Mouse (Mus musculus) hindbrain, postnatal 0 days (tissue): ENCODE measurements around the gene Nkx6-1. TPM values are rescaled to one million over a fixed set of nuclear protein-coding genes. Genes with fewer than 3 reads are reported as not detected.

Experiments
- ATAC-seq: fragments of 200-750 bp; cut with Nextera tagmentation; 2 replicates; pipeline ENCODE4 v1.8.0; 2017; ENCODE audit warnings: mild to moderate bottlenecking, moderate TSS enrichment, moderate library complexity
- DNase-seq: peaks from one replicate; pipeline ENCODE4 v3.0.0-alpha.2; 2015; ENCODE audit warnings: low spot score
- H3K27ac ChIP-seq: fragments of 300-500 bp; sonication (generic); 2 replicates; pipeline ENCODE4 v1.5.1; 2014; ENCODE audit warnings: mild to moderate bottlenecking
- H3K27me3 ChIP-seq: fragments of 300-500 bp; sonication (generic); 2 replicates; pipeline ENCODE4 v1.6.1; 2014; ENCODE audit warnings: low read length, mixed read lengths; ENCODE audit not compliant: insufficient read depth
- H3K36me3 ChIP-seq: fragments of 300-500 bp; sonication (generic); 2 replicates; pipeline ENCODE4 v1.6.1; 2014; ENCODE audit warnings: low read length, mixed read lengths; ENCODE audit not compliant: insufficient read depth
- H3K4me1 ChIP-seq: fragments of 300-500 bp; sonication (generic); 2 replicates; pipeline ENCODE4 v1.6.1; 2014; ENCODE audit warnings: antibody characterized with exemption, low read length, mixed read lengths; ENCODE audit not compliant: insufficient read depth
- H3K4me2 ChIP-seq: fragments of 300-500 bp; sonication (generic); 2 replicates; pipeline ENCODE4 v1.6.1; 2014; ENCODE audit warnings: low read depth, mild to moderate bottlenecking, low read length, moderate library complexity, mixed read lengths
- H3K4me3 ChIP-seq: fragments of 300-500 bp; sonication (generic); 2 replicates; pipeline ENCODE4 v1.5.1; 2014; ENCODE audit warnings: low read length
- H3K9ac ChIP-seq: fragments of 300-500 bp; sonication (generic); replicated peaks from 2 replicates; pipeline ENCODE4 v1.6.1; 2014; ENCODE audit warnings: mild to moderate bottlenecking, low read length, moderate library complexity, mixed read lengths
- H3K9me3 ChIP-seq: fragments of 300-500 bp; sonication (generic); 2 replicates; pipeline ENCODE4 v1.6.1; 2016; ENCODE audit warnings: low read length, mixed read lengths
- CTCF ChIP-seq: IDR thresholded peaks from 2 replicates; pipeline ENCODE4 v1.5.1; 2016; ENCODE audit warnings: antibody characterized with exemption, control low read depth, low read depth
- WGBS: fragments of 180-500 bp; shearing (Covaris S2); extraction: QIAGEN DNeasy Blood & Tissue Kit; methylation state at CpG from one replicate; pipeline ENCODE4 v1.1.7; 2014; 5-methylcytosine and 5-hydroxymethylcytosine counted together
- polyA plus RNA-seq: library from polyadenylated mRNA; unstranded; fragments of >200 nt; fragmentation: Nextera tagmentation; extraction: Ambion mirVana; gene quantifications from 2 replicates; pipeline ENCODE4 v1.2.1, GENCODE M21; 2015
- total RNA-seq: library from RNA; depleted of rRNA; stranded (reverse); fragments of >200 nt; gene quantifications from 2 replicates; pipeline ENCODE4 v1.2.3, GENCODE M21; 2014; rRNA removed

The Nkx6-1 gene
- total RNA-seq (2.4 and 2.6 TPM in 2 replicates), polyA plus RNA-seq (4.3 TPM in 2 replicates)

- H3K9me3 ChIP-seq, result no peaks in the 10 kb centered on the region
- DNase-seq, result peak; percentile 85
- ATAC-seq, result peak; percentile 95
- peak within 1 kb of the TSS; percentile 41; the same call in 1 of the 2 replicates for H3K27ac ChIP-seq
- TF ChIP-seq CTCF, result no peak
- H3K4me1 ChIP-seq, result no peaks in the 10 kb centered on the region
- peak within 1 kb of the TSS; percentile 37 for H3K4me3 ChIP-seq
- WGBS, result under 1% methylated on average over 39 of the region's 39 CpGs
- peak within 1 kb of the TSS; percentile 51 for H3K4me2 ChIP-seq
- peaks cover 81% of the 10 kb centered on the region for H3K27me3 ChIP-seq
- no peaks in the 10 kb centered on the region for H3K36me3 ChIP-seq
- peak within 1 kb of the TSS; percentile 46 for H3K9ac ChIP-seq
Observed at GRCm38 (mm10) chr5:101664945-101665615, at the start of gene Nkx6-1. Gene Nkx6-1 (minus strand): TSS chr5:101664996.

- no peaks in the 10 kb centered on the region for H3K36me3 ChIP-seq
- ATAC-seq (no peak), DNase-seq (peak; percentile 8)
- no peaks in the 10 kb centered on the region for H3K4me1 ChIP-seq
- WGBS, result 72% methylated on average over 6 of the region's 6 CpGs
- no peak overlapping the region for H3K9ac ChIP-seq
- H3K27ac ChIP-seq, result no peak overlapping the region
- H3K27me3 ChIP-seq, result no peaks in the 10 kb centered on the region
- no peak overlapping the region for H3K4me2 ChIP-seq
- no peaks in the 10 kb centered on the region for H3K9me3 ChIP-seq
- TF ChIP-seq CTCF, result peak; percentile 61
- H3K4me3 ChIP-seq, result no peak overlapping the region
Observed at GRCm38 (mm10) chr5:101713064-101713613, 48.3 kb upstream of the Nkx6-1 start.

- WGBS, result 76% methylated on average over 24 of the region's 25 CpGs
- no peaks in the 10 kb centered on the region for H3K27me3 ChIP-seq
- H3K36me3 ChIP-seq, result no peaks in the 10 kb centered on the region
- H3K4me3 ChIP-seq, result no peak overlapping the region
- no peak for TF ChIP-seq CTCF
- H3K4me1 ChIP-seq, result no peaks in the 10 kb centered on the region
- no peak overlapping the region for H3K27ac ChIP-seq
- ATAC-seq (no peak), DNase-seq (no peak)
- H3K9me3 ChIP-seq, result no peaks in the 10 kb centered on the region
- no peak overlapping the region for H3K4me2 ChIP-seq
- no peak overlapping the region for H3K9ac ChIP-seq
Observed at GRCm38 (mm10) chr5:101703374-101704260, 38.8 kb upstream of the Nkx6-1 start.

GRCm38 (mm10) chr5:101702636-101703035, 37.8 kb upstream of the Nkx6-1 start:
- ATAC-seq, result no peak

GRCm38 (mm10) chr5:101700607-101701006, 35.8 kb upstream of the Nkx6-1 start:
- H3K4me2 ChIP-seq, result no peak overlapping the region
- peak; percentile 82 for DNase-seq
- peak; percentile 66 for TF ChIP-seq CTCF
- no peak overlapping the region for H3K4me3 ChIP-seq
- H3K36me3 ChIP-seq, result no peaks in the 10 kb centered on the region
- 5% methylated on average over 3 of the region's 3 CpGs for WGBS
- no peaks in the 10 kb centered on the region for H3K9me3 ChIP-seq
- H3K27me3 ChIP-seq, result no peaks in the 10 kb centered on the region
- no peak overlapping the region for H3K9ac ChIP-seq
- no peak overlapping the region for H3K27ac ChIP-seq
- no peak for ATAC-seq
- H3K4me1 ChIP-seq, result no peaks in the 10 kb centered on the region

More at GRCm38 (mm10) chr5:101702636-101703035, 37.8 kb upstream of the Nkx6-1 start:
- DNase-seq, result no peak
- Histone ChIP-seq H3K36me3 (no peaks in the 10 kb centered on the region), H3K4me2 (no peak overlapping the region), H3K4me3 (no peak overlapping the region), H3K27me3 (no peaks in the 10 kb centered on the region), H3K4me1 (no peaks in the 10 kb centered on the region), H3K9me3 (no peaks in the 10 kb centered on the region), H3K27ac (no peak overlapping the region), H3K9ac (no peak overlapping the region)
- 85% methylated on average over 11 of the region's 11 CpGs for WGBS
- no peak for TF ChIP-seq CTCF

- Histone ChIP-seq H3K36me3 (no peaks in the 10 kb centered on the region), H3K27ac (no peak overlapping the region), H3K9me3 (no peaks in the 10 kb centered on the region), H3K4me2 (peak overlapping the region; percentile 42; the same call in 1 of the 2 replicates), H3K27me3 (no peaks in the 10 kb centered on the region), H3K4me3 (0 out of 2 replicates have a peak overlapping the region, but pooled peaks have one; percentile 4), H3K4me1 (no peaks in the 10 kb centered on the region), H3K9ac (no peak overlapping the region)
- ATAC-seq (no peak), DNase-seq (peak; percentile 68)
- peak; percentile 65 for TF ChIP-seq CTCF
- WGBS, result 14% methylated on average over 15 of the region's 15 CpGs
Observed at GRCm38 (mm10) chr5:101688581-101688980, 23.8 kb upstream of the Nkx6-1 start.
